Mouse (Mus musculus) kidney, postnatal 36 days (tissue): ENCODE data around the gene Sema3d.

Experiments
- DNase-seq, 2 experiments: peaks; one replicate each; pipeline ENCODE4 v3.0.0; 2021 to 2022; ENCODE audit warnings: mixed read lengths in 2 of 2

The Sema3d gene

DNA sequence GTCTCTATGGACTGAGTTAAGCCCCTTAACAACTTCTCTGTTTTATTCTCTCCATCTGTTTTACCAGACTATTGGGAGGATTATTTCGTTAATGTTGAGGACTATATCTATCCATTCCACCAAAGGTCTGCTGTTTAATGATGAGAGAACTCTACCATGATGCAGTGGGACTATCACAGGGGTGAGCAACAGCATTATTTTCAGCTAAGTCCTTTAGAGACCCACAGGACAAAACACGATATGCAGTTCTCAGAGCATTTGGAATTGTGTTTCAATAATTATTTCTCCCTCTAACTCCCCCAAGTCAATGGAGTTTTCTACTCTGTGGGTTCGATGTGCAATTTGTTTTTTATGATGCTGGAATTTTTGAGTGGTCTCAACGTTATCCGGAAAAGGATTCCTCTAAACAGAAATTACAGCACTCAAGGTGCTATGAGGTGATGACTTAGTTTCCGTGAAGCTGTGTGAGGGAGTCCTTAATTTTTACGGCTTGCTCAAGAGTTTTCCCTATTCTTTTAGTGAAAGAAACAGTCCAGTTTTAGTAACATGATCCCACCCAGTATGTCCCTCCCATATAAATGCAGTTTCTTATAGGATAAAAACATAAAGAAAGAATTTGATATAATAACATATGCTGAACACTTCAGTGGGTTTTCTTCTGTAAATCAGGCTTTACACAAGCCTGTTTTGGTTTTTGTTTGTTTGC lies 254.7 kb downstream of the Sema3d start:
- DNase-seq, result no peak
